ENCODE assay signal across 12 mouse cellular contexts in genomic region chr11:74828404-74828931, GRCm38 (mm10). TPM values are rescaled to one million over a fixed set of nuclear protein-coding genes. Genes with fewer than 3 reads are reported as not detected.
DNase-seq lines count a peak whose midpoint lies in the region; TF ChIP-seq lines count a peak whose summit lies in the region.
"Had no signal": no experiment of that assay in that cellular context is flagged by ENCODE, and none has a peak within 500 bp of the region (broad histone marks: within the 10 kb centered on the region; RNA-seq: fewer than 3 reads in every experiment).

No protein-coding gene starts in this region.

- H3K36me3 ChIP-seq in spleen, adult 2 months (ENCODE audit: control insufficient read depth, insufficient read depth, low read length), result no peaks in the 10 kb centered on the region

- peak; percentile 45 for DNase-seq in cerebellum, adult 11-12 months
- no peak for DNase-seq in cerebellum, adult 11 months
- DNase-seq in kidney, adult 9 months, result peak; percentile 38
- DNase-seq in kidney, adult 11 months, result no peak
- DNase-seq in spleen, adult 2 months (ENCODE audit: low read depth in 1 of 2, low spot score in 2 of 2), result peak in 1 of 2 experiments; percentile 74
- DNase-seq in spleen, adult 12 weeks (ENCODE audit: low spot score), result no peak
- DNase-seq in urinary bladder, postnatal 10 days (ENCODE audit: low spot score), result no peak
- no peak for DNase-seq in embryo, embryonic 10.5 days (ENCODE audit: low spot score)
- DNase-seq: adrenal gland, postnatal 10 days; gastrocnemius, postnatal 36 days; thymus, postnatal 25 days had no signal

- peak overlapping the region; percentile 6; the same call in 1 of the 2 replicates for H3K4me3 ChIP-seq in spleen, adult 2 months (ENCODE audit: extremely low read depth, insufficient read depth, insufficient read length)

- no peak for TF ChIP-seq CTCF in spleen, adult 2 months (IDR thresholded peaks at IDR 0.05; ENCODE audit: extremely low read depth, insufficient read depth, insufficient read length, insufficient replicate concordance)

- H3K27ac ChIP-seq in spleen, adult 2 months (ENCODE audit: insufficient read depth, low read length), result peak overlapping the region; percentile 98
- H3K27ac ChIP-seq: kidney, embryonic 15.5 days had no signal

- 55% methylated on average over 2 of the region's 2 CpGs for WGBS in spleen, adult 2 months

- H3K4me1 ChIP-seq in spleen, adult 2 months (ENCODE audit: control insufficient read depth, insufficient read depth, insufficient read length), result peaks cover 30% of the 10 kb centered on the region

- H3K27me3 ChIP-seq in spleen, adult 2 months (ENCODE audit: control insufficient read depth, insufficient read depth, low read length), result no peaks in the 10 kb centered on the region
- H3K27me3 ChIP-seq: kidney, embryonic 15.5 days had no signal

- no peak for TF ChIP-seq POLR2A in spleen, adult 2 months (IDR thresholded peaks at IDR 0.05; ENCODE audit: low read depth, low read length)

RNA-seq across cellular contexts. Expression of gene Mnt, which starts 2.3 kb away (rescaled TPM):
- 25.2 and 31.8 TPM in 2 replicates for polyA plus RNA-seq in spleen, adult 2 months (2012; rRNA removed)

RNA-seq across cellular contexts. Expression of gene Mettl16, which starts 57.8 kb away (rescaled TPM):
- polyA plus RNA-seq in spleen, adult 2 months (2012; rRNA removed), result 3.2 and 3.9 TPM in 2 replicates

Comparison
In these comparisons a context has a peak if more than half of its experiments do, and no peak if none do; other contexts are left out.
1. DNase-seq: peak in cerebellum, adult 11-12 months (single experiment) and kidney, adult 9 months (single experiment); none in cerebellum, adult 11 months (single experiment), kidney, adult 11 months (single experiment), spleen, adult 12 weeks (single experiment), urinary bladder, postnatal 10 days (single experiment) and embryo, embryonic 10.5 days (single experiment).